In the genomic region with DNA sequence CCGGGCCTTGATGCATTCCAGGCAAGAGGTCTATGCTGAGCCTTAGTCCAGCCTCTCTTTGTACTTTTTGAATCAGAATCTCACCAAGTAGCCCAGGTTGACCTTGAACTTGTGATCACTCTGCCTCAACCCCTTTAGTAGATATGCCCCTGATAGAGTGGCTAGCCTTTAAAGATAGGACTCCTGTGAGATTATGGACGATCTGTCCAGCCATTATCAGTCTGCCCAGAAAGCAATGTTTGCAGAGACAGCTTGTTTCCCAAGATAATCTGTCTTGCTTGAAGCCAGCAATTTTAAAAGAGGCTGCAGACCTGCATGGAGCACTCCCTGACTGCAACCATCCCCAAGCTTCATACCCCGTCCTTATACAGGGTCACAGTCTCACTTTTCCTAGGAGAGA, we compare ENCODE assay signal across 25 mouse cellular contexts. TPM values are rescaled to one million over a fixed set of nuclear protein-coding genes. Genes with fewer than 3 reads are reported as not detected.
A peak's percentile ranks its signal among the peaks of the same experiment; 100 is the strongest.
DNase-seq lines count a peak whose midpoint lies in the region; ATAC-seq and TF ChIP-seq lines count a peak whose summit lies in the region.
"Had no signal": no experiment of that assay in that cellular context is flagged by ENCODE, and none has a peak within 500 bp of the region (broad histone marks: within the 10 kb centered on the region; RNA-seq: fewer than 3 reads in every experiment).

No protein-coding gene starts in this region.

- WGBS in liver, embryonic 14.5 days (ENCODE audit: insufficient replicate concordance) = 43% methylated on average over 3 of the region's 3 CpGs

- H3K4me2 ChIP-seq in liver, embryonic 14.5 days (ENCODE audit: low read depth) = no peak overlapping the region

- H3K27ac ChIP-seq in liver, embryonic 14.5 days = no peak overlapping the region
- no peak overlapping the region for H3K27ac ChIP-seq in MEL (ENCODE audit: control insufficient read depth, low read depth, low read length)

- no peak for DNase-seq in liver, embryonic 14.5 days (ENCODE audit: low read depth in 3 of 3, low spot score in 3 of 3)
- DNase-seq in liver (no peak), MEL (ENCODE audit: low read depth, low spot score) (no peak)
- DNase-seq in ovary, adult 18-20 months (ENCODE audit: low spot score) = peak; percentile 11
- no peak for DNase-seq in ovary, postnatal 36 days (ENCODE audit: low spot score)
- DNase-seq in yolk sac, embryonic 10.5 days (ENCODE audit: low spot score) = no peak
- no peak for DNase-seq in right cerebral cortex, adult 18-20 months
- DNase-seq: adrenal gland, adult 2 months; adrenal gland, adult 8-10 months; adrenal gland, postnatal 10 days; adrenal gland, postnatal 14 days; adrenal gland, postnatal 25 days; adrenal gland, postnatal 36 days; B cell, adult 2 months; cerebellum, adult 11 months; cerebellum, adult 11-12 months; cerebellum, adult 18-20 months had no signal

- no peak for TF ChIP-seq POLR2A in MEL (IDR thresholded peaks at IDR 0.05; ENCODE audit: control insufficient read depth in 1 of 2, insufficient read depth in 1 of 2, low read depth in 1 of 2, low read length in 2 of 2, poor library complexity in 1 of 2)

- peak; percentile 16; the same call in 1 of the 2 replicates for TF ChIP-seq EP300 in liver, embryonic 14.5 days (IDR thresholded peaks at IDR 0.05; ENCODE audit: low read depth)
- TF ChIP-seq EP300 in MEL (IDR thresholded peaks at IDR 0.05; ENCODE audit: low read depth in 1 of 2, low read length in 2 of 2) = peak; percentile 55 to 61; a peak in 3 of 4 replicates

- H3K4me1 ChIP-seq in liver, embryonic 14.5 days (replicated peaks; ENCODE audit: control insufficient read depth in 2 of 2, insufficient read depth in 2 of 2, low read length in 1 of 2) = peaks cover 4 to 8% of the 10 kb centered on the region in 2 experiments
- no peaks in the 10 kb centered on the region for H3K4me1 ChIP-seq in MEL (ENCODE audit: control insufficient read depth in 1 of 2, insufficient read depth in 2 of 2, low read length in 2 of 2)

- H3K9ac ChIP-seq in liver, embryonic 14.5 days (replicated peaks) = 0 out of 2 replicates have a peak overlapping the region, but pooled peaks have one; percentile 3
- no peak overlapping the region for H3K9ac ChIP-seq in MEL (ENCODE audit: control insufficient read depth, low read depth, low read length, poor library complexity, severe bottlenecking)

- no peaks in the 10 kb centered on the region for H3K36me3 ChIP-seq in liver, embryonic 14.5 days (replicated peaks; ENCODE audit: control insufficient read depth, insufficient read depth, low read depth)
- no peaks in the 10 kb centered on the region; a peak in 1 of 4 replicates for H3K36me3 ChIP-seq in MEL (ENCODE audit: control insufficient read depth in 1 of 2, insufficient read depth in 2 of 2, low read length in 2 of 2)
- H3K36me3 ChIP-seq: G1E had no signal

- no peaks in the 10 kb centered on the region for H3K27me3 ChIP-seq in liver, embryonic 14.5 days (ENCODE audit: control insufficient read depth, insufficient read depth, low read length)
- no peaks in the 10 kb centered on the region; a peak in 1 of 4 replicates for H3K27me3 ChIP-seq in MEL (ENCODE audit: control insufficient read depth in 1 of 2, insufficient read depth in 2 of 2, low read length in 2 of 2)
- H3K27me3 ChIP-seq: Patski had no signal

- peaks cover 3% of the 10 kb centered on the region for H3K79me2 ChIP-seq in MEL (ENCODE audit: control insufficient read depth, insufficient read depth, low read length, poor library complexity)

- ATAC-seq in liver, embryonic 14.5 days (ENCODE audit: insufficient read depth) = no peak
- peak; percentile 25; the same call in 1 of the 2 replicates for ATAC-seq in megakaryocyte-erythroid progenitor cell, adult 5-6 weeks (replicated peaks; ENCODE audit: low FRiP score, low TSS enrichment, poor library complexity, severe bottlenecking)
- ATAC-seq: activated CD4-positive, CD25-positive, alpha-beta regulatory T cell, adult 4 months; CD4-positive, CD25-positive, alpha-beta regulatory T cell, adult 4 months; Patski had no signal

- no peaks in the 10 kb centered on the region for H3K9me3 ChIP-seq in liver, embryonic 14.5 days (ENCODE audit: control insufficient read depth, low read length)
- H3K9me3 ChIP-seq in MEL (replicated peaks; ENCODE audit: insufficient read depth, low read length) = no peaks in the 10 kb centered on the region
- H3K9me3 ChIP-seq: G1E had no signal

- TF ChIP-seq RAD21 in MEL (IDR thresholded peaks at IDR 0.05; ENCODE audit: low read depth, low read length) = no peak

- no peak overlapping the region for H3K4me3 ChIP-seq in liver, embryonic 14.5 days (ENCODE audit: insufficient read depth in 1 of 2, low read depth in 2 of 2, low read length in 2 of 2)
- H3K4me3 ChIP-seq in MEL (ENCODE audit: control insufficient read depth in 1 of 2, insufficient read depth in 1 of 2, low read depth in 2 of 2, low read length in 2 of 2) = no peak overlapping the region

- no peak for TF ChIP-seq CTCF in liver, embryonic 14.5 days (IDR thresholded peaks at IDR 0.05; ENCODE audit: low read depth)
- TF ChIP-seq CTCF in MEL (IDR thresholded peaks at IDR 0.05 in 2 of 3, conservative IDR thresholded peaks at IDR 0.05 in 1 of 3; ENCODE audit: control insufficient read depth in 1 of 3, insufficient read depth in 1 of 3, low read depth in 2 of 3, low read length in 3 of 3, poor library complexity in 1 of 3, severe bottlenecking in 1 of 3) = no peak

TF ChIP-seq in MEL, 35 proteins besides CTCF, POLR2A, EP300 and RAD21:
- TF ChIP-seq KAT2A (conservative IDR thresholded peaks at IDR 0.05; ENCODE audit: low read depth, low read length) (no peak), MXI1 (IDR thresholded peaks at IDR 0.05; ENCODE audit: low read depth, low read length) (no peak), RCOR1 (IDR thresholded peaks at IDR 0.05; ENCODE audit: low read depth, low read length) (no peak), ETS1 (IDR thresholded peaks at IDR 0.05; ENCODE audit: low read depth, low read length) (0 out of 2 replicates have a peak, but pooled peaks have one; percentile 21), MYC (IDR thresholded peaks at IDR 0.05; ENCODE audit: low read depth, low read length) (no peak), GATA1 (IDR thresholded peaks at IDR 0.05; ENCODE audit: low read depth, low read length) (peak; percentile 46; the same call in 1 of the 2 replicates), MAFK (IDR thresholded peaks at IDR 0.05; ENCODE audit: borderline replicate concordance, low read depth, low read length) (no peak), TCF12 (IDR thresholded peaks at IDR 0.05; ENCODE audit: low read depth, low read length) (peak; percentile 63), E2F4 (IDR thresholded peaks at IDR 0.05; ENCODE audit: borderline replicate concordance, low read depth, low read length) (no peak)

RNA-seq across cellular contexts. Expression of a gene that starts 4.6 kb away (rescaled TPM):
- polyA plus RNA-seq in liver, embryonic 14.5 days (2012; rRNA removed) = 64.2 and 110 TPM in 2 replicates
- polyA plus RNA-seq in liver, embryonic 14.5 days (2014; fragmentation: Nextera tagmentation; extraction: Ambion mirVana) = 78.6 and 82.3 TPM in 2 replicates
- total RNA-seq in MEL (2012; rRNA removed) = 138 and 157 TPM in 2 replicates
- polyA plus RNA-seq in MEL (2012; ENCODE audit: insufficient read depth in 1 of 2, insufficient read length in 2 of 2, low read depth in 1 of 2, low replicate concordance in 2 of 2, missing spikeins in 1 of 2) = 100 to 1,000 TPM in 1 of 2 experiments, not detected in 1; 105 TPM
- total RNA-seq in megakaryocyte-erythroid progenitor cell, adult 5-6 weeks (2014; fragmentation: Nextera tagmentation) = 79.3 and 98.7 TPM in 2 replicates
- 30.5 and 54.9 TPM in 2 replicates for total RNA-seq in megakaryocyte-erythroid progenitor cell, adult 5-6 weeks (2017)

RNA-seq across cellular contexts. Expression of a gene that starts 42.0 kb away (rescaled TPM):
- 0.02 TPM in 2 replicates for polyA plus RNA-seq in liver, embryonic 14.5 days (2012; rRNA removed)
- not detected in 2 replicates for polyA plus RNA-seq in liver, embryonic 14.5 days (2014; fragmentation: Nextera tagmentation; extraction: Ambion mirVana)
- not detected in 2 replicates for total RNA-seq in MEL (2012; rRNA removed)
- polyA plus RNA-seq in MEL (2012; ENCODE audit: insufficient read depth in 1 of 2, insufficient read length in 2 of 2, low read depth in 1 of 2, low replicate concordance in 2 of 2, missing spikeins in 1 of 2) = not detected
- not detected in 2 replicates for total RNA-seq in megakaryocyte-erythroid progenitor cell, adult 5-6 weeks (2014; fragmentation: Nextera tagmentation)
- not detected in 2 replicates for total RNA-seq in megakaryocyte-erythroid progenitor cell, adult 5-6 weeks (2017)
- total RNA-seq: adrenal gland, postnatal 14 days; adrenal gland, postnatal 25 days; adrenal gland, postnatal 36 days; adrenal gland, postnatal 4 days; CH12.LX had no signal
- polyA plus RNA-seq: activated CD4-positive, CD25-positive, alpha-beta regulatory T cell, adult 4 months; adrenal gland, adult 2 months; C2C12; CD4-positive, CD25-positive, alpha-beta regulatory T cell, adult 4 months; G1E; Patski had no signal
